Mouse (Mus musculus): ENCODE measurements at regions not wholly inside any gene's neighbourhood (a gene's known extent, or its start where the extent isn't known, plus 50 kb on each side); places are given as distances from the start of the nearest gene placed in this dataset.

DNA sequence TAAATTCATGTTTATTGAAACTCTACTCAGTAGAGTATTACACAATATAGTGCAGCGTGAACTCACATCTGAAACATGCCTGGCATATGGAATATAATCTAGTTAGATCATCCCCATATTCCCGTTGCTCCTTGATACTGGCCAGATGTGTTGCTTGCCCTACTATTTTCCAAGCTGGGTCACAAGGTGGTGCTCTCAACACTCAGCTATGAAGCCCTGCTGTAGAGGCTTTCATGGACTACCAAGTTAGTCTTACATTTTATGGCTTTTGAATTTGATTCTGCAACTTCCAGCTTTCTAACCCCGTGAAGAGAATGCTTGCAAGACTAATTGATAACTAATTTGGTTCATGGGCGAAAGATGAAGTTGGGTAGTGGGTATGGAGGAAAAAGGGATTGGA, 134.2 kb upstream of the Gnai1 start:
- TF ChIP-seq CTCF (IDR thresholded peaks at IDR 0.05): no peak
- no peak for TF ChIP-seq POLR2A (IDR thresholded peaks at IDR 0.05; ENCODE audit: insufficient read depth, low read depth, low read length)
- TF ChIP-seq EP300 (IDR thresholded peaks at IDR 0.05; ENCODE audit: insufficient read depth, low read depth, low read length): no peak

Measured in heart, adult 2 months (tissue).